ENCODE assay signal across 18 mouse cellular contexts in genomic region chr10:43315228-43315627, GRCm38 (mm10).
A peak's percentile ranks its signal among the peaks of the same experiment; 100 is the strongest.
DNase-seq lines count a peak whose midpoint lies in the region; ATAC-seq and TF ChIP-seq lines count a peak whose summit lies in the region.
"Had no signal": no experiment of that assay in that cellular context is flagged by ENCODE, and none has a peak within 500 bp of the region (broad histone marks: within the 10 kb centered on the region; RNA-seq: fewer than 3 reads in every experiment).

No protein-coding gene starts in this region.

- H3K27ac ChIP-seq in liver, adult 2 months (replicated peaks; ENCODE audit: insufficient read depth, low read depth, low read length): no peak overlapping the region
- H3K27ac ChIP-seq in liver, embryonic 11.5 days (ENCODE audit: low read depth, low read length): no peak overlapping the region
- no peak overlapping the region for H3K27ac ChIP-seq in ES-Bruce4 (ENCODE audit: insufficient read depth, low read length)
- H3K27ac ChIP-seq: embryonic facial prominence, embryonic 13.5 days; forebrain, embryonic 15.5 days; liver, embryonic 13.5 days; midbrain, embryonic 13.5 days; neural tube, embryonic 13.5 days had no signal

- H3K4me2 ChIP-seq in liver, embryonic 11.5 days: no peak overlapping the region
- H3K4me2 ChIP-seq: embryonic facial prominence, embryonic 13.5 days; forebrain, embryonic 15.5 days; liver, embryonic 13.5 days; midbrain, embryonic 13.5 days; neural tube, embryonic 13.5 days had no signal

- H3K9ac ChIP-seq in liver, adult 2 months (ENCODE audit: low read depth, low read length): no peak overlapping the region
- H3K9ac ChIP-seq in liver, embryonic 11.5 days (ENCODE audit: low read depth, low read length): no peak overlapping the region
- no peak overlapping the region for H3K9ac ChIP-seq in ES-Bruce4 (ENCODE audit: low read depth, poor library complexity, severe bottlenecking)
- H3K9ac ChIP-seq: embryonic facial prominence, embryonic 13.5 days; forebrain, embryonic 15.5 days; liver, embryonic 13.5 days; midbrain, embryonic 13.5 days; neural tube, embryonic 13.5 days had no signal

- no peaks in the 10 kb centered on the region for H3K9me3 ChIP-seq in liver, embryonic 11.5 days (ENCODE audit: control insufficient read depth, low read length)
- H3K9me3 ChIP-seq in ES-Bruce4 (replicated peaks; ENCODE audit: control insufficient read depth, insufficient read depth, low read length, poor library complexity, severe bottlenecking): no peaks in the 10 kb centered on the region
- H3K9me3 ChIP-seq: embryonic facial prominence, embryonic 13.5 days; forebrain, embryonic 15.5 days; liver, embryonic 13.5 days; midbrain, embryonic 13.5 days; neural tube, embryonic 13.5 days had no signal

- no peaks in the 10 kb centered on the region for H3K36me3 ChIP-seq in liver, adult 2 months (ENCODE audit: control insufficient read depth, insufficient read depth, low read length)
- no peaks in the 10 kb centered on the region for H3K36me3 ChIP-seq in liver, embryonic 11.5 days (ENCODE audit: control insufficient read depth, insufficient read depth, low read length)
- H3K36me3 ChIP-seq in ES-Bruce4 (ENCODE audit: control insufficient read depth, insufficient read depth, low read length, poor library complexity, severe bottlenecking): no peaks in the 10 kb centered on the region; the same call in 1 of the 2 replicates
- H3K36me3 ChIP-seq: embryonic facial prominence, embryonic 13.5 days; forebrain, embryonic 15.5 days; liver, embryonic 13.5 days; midbrain, embryonic 13.5 days; neural tube, embryonic 13.5 days had no signal

- no peak for ATAC-seq in liver, embryonic 11.5 days (replicated peaks; ENCODE audit: low FRiP score)
- ATAC-seq: forebrain, embryonic 15.5 days; midbrain, embryonic 13.5 days had no signal

- DNase-seq in heart, adult 11 months: peak; percentile 49
- DNase-seq in heart, adult 9 months (ENCODE audit: low spot score in 2 of 2): no peak
- DNase-seq in liver, adult 2 months (ENCODE audit: extremely low read depth, low read depth, low spot score): no peak
- no peak for DNase-seq in liver, embryonic 11.5 days (ENCODE audit: low spot score)
- DNase-seq in brain, embryonic 14.5 days (ENCODE audit: low read depth): no peak
- DNase-seq in spleen, postnatal 14 days (ENCODE audit: low spot score in 2 of 2): no peak
- no peak for DNase-seq in kidney, adult 8-10 months
- DNase-seq: gastrocnemius, postnatal 14 days; kidney, postnatal 14 days; liver, embryonic 13.5 days; right cerebral cortex, adult 18-20 months; thymus, adult 18-20 months; thymus, postnatal 4 days had no signal

- H3K4me1 ChIP-seq in liver, adult 2 months (ENCODE audit: control insufficient read depth, insufficient read depth, low read length): peaks cover 19% of the 10 kb centered on the region
- peaks cover 8% of the 10 kb centered on the region for H3K4me1 ChIP-seq in liver, embryonic 11.5 days (replicated peaks; ENCODE audit: control insufficient read depth, insufficient read depth, low read length)
- no peaks in the 10 kb centered on the region for H3K4me1 ChIP-seq in ES-Bruce4 (ENCODE audit: control insufficient read depth, insufficient read depth, low read length)
- H3K4me1 ChIP-seq: embryonic facial prominence, embryonic 13.5 days had no signal

- TF ChIP-seq EP300 in ES-Bruce4 (IDR thresholded peaks at IDR 0.05; ENCODE audit: insufficient read depth, low read depth, low read length): no peak

- no peak for TF ChIP-seq POLR2A in liver, adult 2 months (IDR thresholded peaks at IDR 0.05; ENCODE audit: extremely low read depth, insufficient read depth, low read length)
- no peak for TF ChIP-seq POLR2A in ES-Bruce4 (IDR thresholded peaks at IDR 0.05; ENCODE audit: insufficient read depth, low read length)
- no peak for TF ChIP-seq POLR2A in brain, embryonic 14.5 days (IDR thresholded peaks at IDR 0.05; ENCODE audit: borderline replicate concordance, extremely low read depth, insufficient read depth, insufficient read length, poor library complexity, severe bottlenecking)

- H3K79me2 ChIP-seq in liver, adult 2 months (ENCODE audit: control insufficient read depth, insufficient read depth, low read length): no peaks in the 10 kb centered on the region; the same call in 1 of the 2 replicates

- no peak overlapping the region for H3K4me3 ChIP-seq in liver, adult 2 months (ENCODE audit: insufficient read depth, low read depth, low read length)
- H3K4me3 ChIP-seq in liver, embryonic 11.5 days (ENCODE audit: low read depth, low read length): no peak overlapping the region
- H3K4me3 ChIP-seq in ES-Bruce4 (ENCODE audit: low read depth, low read length): no peak overlapping the region
- H3K4me3 ChIP-seq: embryonic facial prominence, embryonic 13.5 days; forebrain, embryonic 15.5 days; liver, embryonic 13.5 days; midbrain, embryonic 13.5 days; neural tube, embryonic 13.5 days had no signal

- TF ChIP-seq CTCF in liver, adult 2 months (IDR thresholded peaks at IDR 0.05; ENCODE audit: low read depth, low read length): 0 out of 2 replicates have a peak, but pooled peaks have one; percentile 5
- TF ChIP-seq CTCF in ES-Bruce4 (IDR thresholded peaks at IDR 0.05; ENCODE audit: low read depth, low read length): peak; percentile 10
- TF ChIP-seq CTCF in brain, embryonic 14.5 days (IDR thresholded peaks at IDR 0.05; ENCODE audit: borderline replicate concordance, extremely low read depth, insufficient read depth, insufficient read length): peak; percentile 8; the same call in 1 of the 2 replicates

- H3K27me3 ChIP-seq in liver, adult 2 months (ENCODE audit: control insufficient read depth, insufficient read depth, low read length): no peaks in the 10 kb centered on the region
- H3K27me3 ChIP-seq in liver, embryonic 11.5 days (replicated peaks; ENCODE audit: control insufficient read depth, insufficient read depth, low read length): no peaks in the 10 kb centered on the region
- H3K27me3 ChIP-seq in ES-Bruce4 (ENCODE audit: control insufficient read depth, insufficient read depth, low read length, poor library complexity, severe bottlenecking): no peaks in the 10 kb centered on the region
- H3K27me3 ChIP-seq: embryonic facial prominence, embryonic 13.5 days; forebrain, embryonic 15.5 days; liver, embryonic 13.5 days; midbrain, embryonic 13.5 days; neural tube, embryonic 13.5 days had no signal
